24 mouse cellular contexts compared by ENCODE assay signal in genomic region chr6:143479239-143479638, GRCm38 (mm10).
DNase-seq lines count a peak whose midpoint lies in the region; ATAC-seq and TF ChIP-seq lines count a peak whose summit lies in the region.
"Had no signal": no experiment of that assay in that cellular context is flagged by ENCODE, and none has a peak within 500 bp of the region (broad histone marks: within the 10 kb centered on the region; RNA-seq: fewer than 3 reads in every experiment).

No protein-coding gene starts in this region.

- DNase-seq in lung, postnatal 0 days (ENCODE audit: low spot score): peak; percentile 13
- DNase-seq in lung, postnatal 14 days: no peak
- DNase-seq in MEL (ENCODE audit: low read depth, low spot score): peak; percentile 66
- no peak for DNase-seq in spleen, adult 18-20 months
- no peak for DNase-seq in adrenal gland, adult 2 months
- DNase-seq: adrenal gland, postnatal 36 days; cerebellum, adult 18-20 months; cerebellum, postnatal 25 days; gastrocnemius, postnatal 14 days; heart, adult 18-20 months; heart, postnatal 4 days; kidney, adult 8-10 months; kidney, postnatal 4 days; left cerebral cortex, postnatal 4 days; liver, embryonic 13.5 days; thymus, postnatal 4 days had no signal

- H3K4me1 ChIP-seq in lung, postnatal 0 days (ENCODE audit: insufficient read depth, low read depth, low read length): no peaks in the 10 kb centered on the region
- peaks cover 0 to 8% of the 10 kb centered on the region in 2 experiments; a peak in 1 of 4 replicates for H3K4me1 ChIP-seq in MEL (ENCODE audit: control insufficient read depth in 1 of 2, insufficient read depth in 2 of 2, low read length in 2 of 2)
- H3K4me1 ChIP-seq: forebrain, embryonic 13.5 days; hindbrain, embryonic 13.5 days; liver, embryonic 13.5 days; midbrain, embryonic 15.5 days; neural tube, embryonic 13.5 days had no signal

- TF ChIP-seq EP300 in lung, postnatal 0 days (IDR thresholded peaks at IDR 0.05): no peak
- peak in 1 of 2 experiments; percentile 34; a peak in 1 of 4 replicates for TF ChIP-seq EP300 in MEL (IDR thresholded peaks at IDR 0.05; ENCODE audit: low read depth in 1 of 2, low read length in 2 of 2)

- 25% methylated on average over 7 of the region's 7 CpGs for WGBS in lung, postnatal 0 days

- no peaks in the 10 kb centered on the region for H3K9me3 ChIP-seq in lung, postnatal 0 days (ENCODE audit: low read length)
- no peaks in the 10 kb centered on the region for H3K9me3 ChIP-seq in MEL (replicated peaks; ENCODE audit: insufficient read depth, low read length)
- H3K9me3 ChIP-seq: forebrain, embryonic 13.5 days; hindbrain, embryonic 13.5 days; liver, embryonic 13.5 days; megakaryocyte, embryonic 14.5 days; midbrain, embryonic 15.5 days; neural tube, embryonic 13.5 days had no signal

- no peaks in the 10 kb centered on the region for H3K27me3 ChIP-seq in lung, postnatal 0 days (replicated peaks; ENCODE audit: insufficient read depth, low read length)
- no peaks in the 10 kb centered on the region for H3K27me3 ChIP-seq in MEL (ENCODE audit: control insufficient read depth in 1 of 2, insufficient read depth in 2 of 2, low read length in 2 of 2)
- H3K27me3 ChIP-seq: forebrain, embryonic 13.5 days; heart, embryonic 12.5 days; hindbrain, embryonic 13.5 days; liver, embryonic 13.5 days; megakaryocyte, embryonic 14.5 days; midbrain, embryonic 15.5 days; neural tube, embryonic 13.5 days had no signal

- TF ChIP-seq RAD21 in MEL (IDR thresholded peaks at IDR 0.05; ENCODE audit: low read depth, low read length): no peak

- H3K4me2 ChIP-seq in lung, postnatal 0 days (replicated peaks; ENCODE audit: low read depth, low read length): no peak overlapping the region
- H3K4me2 ChIP-seq: forebrain, embryonic 13.5 days; heart, embryonic 12.5 days; hindbrain, embryonic 13.5 days; liver, embryonic 13.5 days; midbrain, embryonic 15.5 days; neural tube, embryonic 13.5 days had no signal

- H3K36me3 ChIP-seq in lung, postnatal 0 days (ENCODE audit: insufficient read depth, low read length): no peaks in the 10 kb centered on the region
- H3K36me3 ChIP-seq in MEL (ENCODE audit: control insufficient read depth in 1 of 2, insufficient read depth in 2 of 2, low read length in 2 of 2): peaks cover 0 to 5% of the 10 kb centered on the region in 2 experiments; a peak in 2 of 4 replicates
- H3K36me3 ChIP-seq: heart, embryonic 12.5 days; hindbrain, embryonic 13.5 days; liver, embryonic 13.5 days; midbrain, embryonic 15.5 days; neural tube, embryonic 13.5 days had no signal

- no peak for TF ChIP-seq CTCF in lung, postnatal 0 days (IDR thresholded peaks at IDR 0.05)
- no peak for TF ChIP-seq CTCF in MEL (IDR thresholded peaks at IDR 0.05 in 2 of 3, conservative IDR thresholded peaks at IDR 0.05 in 1 of 3; ENCODE audit: control insufficient read depth in 1 of 3, insufficient read depth in 1 of 3, low read depth in 2 of 3, low read length in 3 of 3, poor library complexity in 1 of 3, severe bottlenecking in 1 of 3)

- no peak for TF ChIP-seq POLR2A in MEL (IDR thresholded peaks at IDR 0.05; ENCODE audit: control insufficient read depth in 1 of 2, insufficient read depth in 1 of 2, low read depth in 1 of 2, low read length in 2 of 2, poor library complexity in 1 of 2)

- H3K4me3 ChIP-seq in lung, postnatal 0 days (ENCODE audit: low read depth, low read length): no peak overlapping the region
- peak overlapping the region in 1 of 2 experiments; percentile 31; a peak in 2 of 4 replicates for H3K4me3 ChIP-seq in MEL (ENCODE audit: control insufficient read depth in 1 of 2, insufficient read depth in 1 of 2, low read depth in 2 of 2, low read length in 2 of 2)
- H3K4me3 ChIP-seq: forebrain, embryonic 13.5 days; heart, embryonic 12.5 days; hindbrain, embryonic 13.5 days; liver, embryonic 13.5 days; megakaryocyte, embryonic 14.5 days; midbrain, embryonic 15.5 days; neural tube, embryonic 13.5 days had no signal

- no peak overlapping the region for H3K27ac ChIP-seq in lung, postnatal 0 days (ENCODE audit: low read length)
- H3K27ac ChIP-seq in MEL (ENCODE audit: control insufficient read depth, low read depth, low read length): peak overlapping the region; percentile 69
- H3K27ac ChIP-seq: forebrain, embryonic 13.5 days; hindbrain, embryonic 13.5 days; kidney, postnatal 0 days; liver, embryonic 13.5 days; midbrain, embryonic 15.5 days; neural tube, embryonic 13.5 days had no signal

- H3K9ac ChIP-seq in lung, postnatal 0 days (replicated peaks; ENCODE audit: low read depth): no peak overlapping the region
- no peak overlapping the region for H3K9ac ChIP-seq in MEL (ENCODE audit: control insufficient read depth, low read depth, low read length, poor library complexity, severe bottlenecking)
- H3K9ac ChIP-seq: forebrain, embryonic 13.5 days; heart, embryonic 12.5 days; hindbrain, embryonic 13.5 days; liver, embryonic 13.5 days; midbrain, embryonic 15.5 days; neural tube, embryonic 13.5 days had no signal

- no peak for ATAC-seq in lung, postnatal 0 days
- ATAC-seq in megakaryocyte progenitor cell, adult 5-6 weeks (replicated peaks; ENCODE audit: poor library complexity): peak; percentile 83
- ATAC-seq: forebrain, embryonic 13.5 days; midbrain, embryonic 15.5 days had no signal

- no peaks in the 10 kb centered on the region for H3K79me2 ChIP-seq in MEL (ENCODE audit: control insufficient read depth, insufficient read depth, low read length, poor library complexity)

TF ChIP-seq in MEL, 35 proteins besides CTCF, POLR2A, EP300 and RAD21:
- TF ChIP-seq GATA1 (IDR thresholded peaks at IDR 0.05; ENCODE audit: low read depth, low read length): peak; percentile 67
- TF ChIP-seq ZMIZ1 (IDR thresholded peaks at IDR 0.05; ENCODE audit: low read depth, low read length): no peak
- TF ChIP-seq SIN3A (IDR thresholded peaks at IDR 0.05; ENCODE audit: low read length): 0 out of 2 replicates have a peak, but pooled peaks have one; percentile 14
- no peak for TF ChIP-seq USF2 (IDR thresholded peaks at IDR 0.05; ENCODE audit: borderline replicate concordance in 1 of 2, insufficient read depth in 1 of 2, low read depth in 1 of 2, low read length in 2 of 2)
- TF ChIP-seq KAT2A (conservative IDR thresholded peaks at IDR 0.05; ENCODE audit: low read depth, low read length): no peak
- 0 out of 2 replicates have a peak, but pooled peaks have one; percentile 21 for TF ChIP-seq TCF12 (IDR thresholded peaks at IDR 0.05; ENCODE audit: low read depth, low read length)
- TF ChIP-seq ZNF384 (IDR thresholded peaks at IDR 0.05; ENCODE audit: low read depth, low read length): no peak
- no peak for TF ChIP-seq TAL1 (IDR thresholded peaks at IDR 0.05; ENCODE audit: low read length)
- 0 out of 2 replicates have a peak, but pooled peaks have one; percentile 24 for TF ChIP-seq HCFC1 (IDR thresholded peaks at IDR 0.05; ENCODE audit: low read depth, low read length)
- TF ChIP-seq POLR2AphosphoS2 (IDR thresholded peaks at IDR 0.05; ENCODE audit: low read length): no peak
- 0 out of 2 replicates have a peak, but pooled peaks have one; percentile 29 for TF ChIP-seq BHLHE40 (IDR thresholded peaks at IDR 0.05; ENCODE audit: borderline replicate concordance, low read depth, low read length)
- peak; percentile 24; the same call in 1 of the 2 replicates for TF ChIP-seq USF1 (IDR thresholded peaks at IDR 0.05; ENCODE audit: low read depth, low read length)
- TF ChIP-seq ETS1 (IDR thresholded peaks at IDR 0.05; ENCODE audit: low read depth, low read length): peak; percentile 38; the same call in 1 of the 2 replicates
- TF ChIP-seq ELF1 (IDR thresholded peaks at IDR 0.05; ENCODE audit: low read depth, low read length): no peak

Comparison
In these comparisons a context has a peak if more than half of its experiments do, and no peak if none do; other contexts are left out.
1. DNase-seq: peak in lung, postnatal 0 days (single experiment) and MEL (single experiment); none in lung, postnatal 14 days (single experiment), spleen, adult 18-20 months (0 of 2) and adrenal gland, adult 2 months (single experiment).